Mouse (Mus musculus) MEL (cell line): ENCODE data around the gene Riok2. TPM values are rescaled to one million over a fixed set of nuclear protein-coding genes. Genes with fewer than 3 reads are reported as not detected.

Experiments
- DNase-seq: peaks from one replicate; pipeline ENCODE4 v3.0.0; 2011; ENCODE audit warnings: low read depth, low spot score
- H3K27ac ChIP-seq: 2 replicates; pipeline ENCODE4 v1.5.1; 2012; ENCODE audit warnings: low read depth, mild to moderate bottlenecking, control low read depth, low read length, moderate library complexity; ENCODE audit not compliant: control insufficient read depth
- H3K27me3 ChIP-seq, 2 experiments: fragments of 150-350 bp in 1 of 2; sonication (generic) in 1 of 2; 2 replicates each; pipeline ENCODE4 v1.6.1; 2012; ENCODE audit warnings: low read length in 2 of 2, mild to moderate bottlenecking in 2 of 2, improper control_type of control experiment in 1 of 2, moderate library complexity in 1 of 2; ENCODE audit not compliant: insufficient read depth in 2 of 2, control insufficient read depth in 1 of 2
- H3K36me3 ChIP-seq, 2 experiments: 2 replicates each; pipeline ENCODE4 v1.6.1; 2012 to 2014; ENCODE audit warnings: low read length in 2 of 2, improper control_type of control experiment in 1 of 2, inconsistent platforms in 1 of 2, mild to moderate bottlenecking in 1 of 2; ENCODE audit not compliant: insufficient read depth in 2 of 2, control insufficient read depth in 1 of 2
- H3K4me1 ChIP-seq, 2 experiments: fragments of 150-350 bp in 1 of 2; sonication (generic) in 1 of 2; 2 replicates each; pipeline ENCODE4 v1.6.1; 2012; ENCODE audit warnings: low read length in 2 of 2, improper control_type of control experiment in 1 of 2, mild to moderate bottlenecking in 1 of 2; ENCODE audit not compliant: insufficient read depth in 2 of 2, control insufficient read depth in 1 of 2
- H3K4me3 ChIP-seq, 2 experiments: fragments of 150-350 bp in 1 of 2; sonication (generic) in 1 of 2; 2 replicates each; pipeline ENCODE4 v1.5.1; 2012; ENCODE audit warnings: low read depth in 2 of 2, low read length in 2 of 2, mild to moderate bottlenecking in 2 of 2, moderate library complexity in 2 of 2, control low read depth in 1 of 2, improper control_type of control experiment in 1 of 2; ENCODE audit not compliant: control insufficient read depth in 1 of 2, insufficient read depth in 1 of 2
- H3K79me2 ChIP-seq: 2 replicates; pipeline ENCODE4 v1.6.1; 2012; ENCODE audit warnings: mild to moderate bottlenecking, low read length, moderate library complexity; ENCODE audit not compliant: control insufficient read depth, poor library complexity, insufficient read depth
- H3K9ac ChIP-seq: 2 replicates; pipeline ENCODE4 v1.6.1; 2012; ENCODE audit warnings: low read depth, mild to moderate bottlenecking, control low read depth, low read length, moderate library complexity; ENCODE audit not compliant: control insufficient read depth, poor library complexity, severe bottlenecking
- H3K9me3 ChIP-seq: fragments of 150-350 bp; sonication (generic); replicated peaks from 2 replicates; pipeline ENCODE4 v1.6.1; 2012; ENCODE audit warnings: mild to moderate bottlenecking, low read length, improper control_type of control experiment, moderate library complexity; ENCODE audit not compliant: insufficient read depth
- BHLHE40 ChIP-seq: IDR thresholded peaks from 2 replicates; pipeline ENCODE4 v1.6.1; 2012; ENCODE audit warnings: low read depth, mild to moderate bottlenecking, inconsistent platforms, low read length, improper control_type of control experiment, borderline replicate concordance
- CHD2 ChIP-seq: IDR thresholded peaks from 2 replicates; pipeline ENCODE4 v1.6.1; 2011; ENCODE audit warnings: low read length, improper control_type of control experiment
- CTCF ChIP-seq, 3 experiments: IDR thresholded peaks in 2 of 3; conservative IDR thresholded peaks in 1 of 3; 2 replicates each; pipeline ENCODE4 v1.5.1; 2011 to 2012; ENCODE audit warnings: low read length in 3 of 3, low read depth in 2 of 3, mild to moderate bottlenecking in 2 of 3, improper control_type of control experiment in 1 of 3, inconsistent platforms in 1 of 3, mixed read lengths in 1 of 3, moderate library complexity in 1 of 3; ENCODE audit not compliant: control insufficient read depth in 1 of 3, insufficient read depth in 1 of 3, poor library complexity in 1 of 3, severe bottlenecking in 1 of 3
- E2F4 ChIP-seq: IDR thresholded peaks from 2 replicates; pipeline ENCODE4 v1.6.1; 2011; ENCODE audit warnings: low read depth, low read length, improper control_type of control experiment, borderline replicate concordance
- ELF1 ChIP-seq: IDR thresholded peaks from 2 replicates; pipeline ENCODE4 v1.6.1; 2014; ENCODE audit warnings: low read depth, mild to moderate bottlenecking, inconsistent platforms, low read length, improper control_type of control experiment, moderate library complexity
- EP300 ChIP-seq, 2 experiments: IDR thresholded peaks; 2 replicates each; pipeline ENCODE4 v1.6.1; 2011; ENCODE audit warnings: improper control_type of control experiment in 2 of 2, low read length in 2 of 2, low read depth in 1 of 2, mild to moderate bottlenecking in 1 of 2
- ETS1 ChIP-seq: IDR thresholded peaks from 2 replicates; pipeline ENCODE4 v1.6.1; 2012; ENCODE audit warnings: low read depth, mild to moderate bottlenecking, inconsistent platforms, low read length, improper control_type of control experiment, moderate library complexity
- GABPA ChIP-seq: IDR thresholded peaks from 2 replicates; pipeline ENCODE4 v1.6.1; 2012; ENCODE audit warnings: low read depth, mild to moderate bottlenecking, inconsistent platforms, low read length, improper control_type of control experiment, moderate library complexity
- GATA1 ChIP-seq: IDR thresholded peaks from 2 replicates; pipeline ENCODE4 v1.6.1; 2011; ENCODE audit warnings: low read depth, low read length, improper control_type of control experiment
- HCFC1 ChIP-seq: IDR thresholded peaks from 2 replicates; pipeline ENCODE4 v1.6.1; 2012; ENCODE audit warnings: low read depth, mild to moderate bottlenecking, inconsistent platforms, low read length, improper control_type of control experiment, moderate library complexity
- JUND ChIP-seq: IDR thresholded peaks from 2 replicates; pipeline ENCODE4 v1.6.1; 2011; ENCODE audit warnings: low read depth, mild to moderate bottlenecking, improper control_type of control experiment, low read length
- KAT2A ChIP-seq: conservative IDR thresholded peaks from 2 replicates; pipeline ENCODE4 v1.6.1; 2012; ENCODE audit warnings: low read depth, low read length, improper control_type of control experiment, inconsistent platforms
- MAFK ChIP-seq: IDR thresholded peaks from 2 replicates; pipeline ENCODE4 v1.6.1; 2011; ENCODE audit warnings: low read depth, mild to moderate bottlenecking, low read length, improper control_type of control experiment, borderline replicate concordance
- MAX ChIP-seq: IDR thresholded peaks from 2 replicates; pipeline ENCODE4 v1.6.1; 2011; ENCODE audit warnings: low read length, improper control_type of control experiment
- MAZ ChIP-seq: IDR thresholded peaks from 2 replicates; pipeline ENCODE4 v1.6.1; 2012; ENCODE audit warnings: low read depth, mild to moderate bottlenecking, inconsistent platforms, low read length, improper control_type of control experiment
- MEF2A ChIP-seq: IDR thresholded peaks from 2 replicates; pipeline ENCODE4 v1.6.1; 2014; ENCODE audit warnings: low read depth, mild to moderate bottlenecking, inconsistent platforms, low read length, improper control_type of control experiment; ENCODE audit not compliant: poor library complexity, insufficient replicate concordance, severe bottlenecking; ENCODE audit errors: extremely low read depth
- MXI1 ChIP-seq: IDR thresholded peaks from 2 replicates; pipeline ENCODE4 v1.6.1; 2011; ENCODE audit warnings: mild to moderate bottlenecking, low read depth, low read length, improper control_type of control experiment
- MYB ChIP-seq: IDR thresholded peaks from 2 replicates; pipeline ENCODE4 v1.6.1; 2011; ENCODE audit warnings: mild to moderate bottlenecking, low read depth, low read length, improper control_type of control experiment
- MYC ChIP-seq: IDR thresholded peaks from 2 replicates; pipeline ENCODE4 v1.6.1; 2011; ENCODE audit warnings: low read depth, mild to moderate bottlenecking, low read length, improper control_type of control experiment, moderate library complexity
- NELFE ChIP-seq: IDR thresholded peaks from 2 replicates; pipeline ENCODE4 v1.6.1; 2011; ENCODE audit warnings: low read depth, low read length, improper control_type of control experiment
- NRF1 ChIP-seq: IDR thresholded peaks from 2 replicates; pipeline ENCODE4 v1.6.1; 2014; ENCODE audit warnings: low read depth, mild to moderate bottlenecking, inconsistent platforms, low read length, improper control_type of control experiment, moderate library complexity; ENCODE audit not compliant: poor library complexity, insufficient read depth, severe bottlenecking
- POLR2A ChIP-seq, 2 experiments: IDR thresholded peaks; 2 replicates each; pipeline ENCODE4 v1.6.1; 2011 to 2012; ENCODE audit warnings: low read length in 2 of 2, mild to moderate bottlenecking in 2 of 2, control low read depth in 1 of 2, improper control_type of control experiment in 1 of 2, low read depth in 1 of 2, moderate library complexity in 1 of 2; ENCODE audit not compliant: control insufficient read depth in 1 of 2, insufficient read depth in 1 of 2, poor library complexity in 1 of 2
- POLR2AphosphoS2 ChIP-seq: IDR thresholded peaks from 2 replicates; pipeline ENCODE4 v1.6.1; 2011; ENCODE audit warnings: low read length, improper control_type of control experiment
- POLR2AphosphoS5 ChIP-seq: IDR thresholded peaks from 2 replicates; pipeline ENCODE4 v1.6.1; 2012; ENCODE audit warnings: low read depth, borderline replicate concordance, mild to moderate bottlenecking, inconsistent platforms, low read length, moderate library complexity, mixed read lengths
- RAD21 ChIP-seq: IDR thresholded peaks from 2 replicates; pipeline ENCODE4 v1.6.1; 2011; ENCODE audit warnings: mild to moderate bottlenecking, low read depth, low read length, improper control_type of control experiment
- SMC3 ChIP-seq: IDR thresholded peaks from 2 replicates; pipeline ENCODE4 v1.6.1; 2011; ENCODE audit warnings: low read depth, low read length, improper control_type of control experiment
- TAL1 ChIP-seq: IDR thresholded peaks from 2 replicates; pipeline ENCODE4 v1.6.1; 2012; ENCODE audit warnings: mild to moderate bottlenecking, inconsistent platforms, low read length, moderate library complexity, mixed read lengths
- TBP ChIP-seq: IDR thresholded peaks from 2 replicates; pipeline ENCODE4 v1.8.0; 2011; ENCODE audit warnings: low read depth, low read length, improper control_type of control experiment
- TCF12 ChIP-seq: IDR thresholded peaks from 2 replicates; pipeline ENCODE4 v1.6.1; 2014; ENCODE audit warnings: low read depth, mild to moderate bottlenecking, inconsistent platforms, low read length, improper control_type of control experiment, moderate library complexity
- UBTF ChIP-seq: IDR thresholded peaks from 2 replicates; pipeline ENCODE4 v1.6.1; 2012; ENCODE audit warnings: low read depth, mild to moderate bottlenecking, inconsistent platforms, low read length, improper control_type of control experiment, moderate library complexity, borderline replicate concordance; ENCODE audit not compliant: insufficient read depth
- USF1 ChIP-seq: IDR thresholded peaks from 2 replicates; pipeline ENCODE4 v1.6.1; 2014; ENCODE audit warnings: low read depth, mild to moderate bottlenecking, inconsistent platforms, low read length, improper control_type of control experiment, moderate library complexity
- USF2 ChIP-seq, 2 experiments: IDR thresholded peaks; 2 replicates each; pipeline ENCODE4 v1.6.1; 2011 to 2012; ENCODE audit warnings: improper control_type of control experiment in 2 of 2, low read length in 2 of 2, borderline replicate concordance in 1 of 2, inconsistent platforms in 1 of 2, low read depth in 1 of 2, mild to moderate bottlenecking in 1 of 2; ENCODE audit not compliant: insufficient read depth in 1 of 2
- ZKSCAN1 ChIP-seq: IDR thresholded peaks from 2 replicates; pipeline ENCODE4 v1.6.1; 2012; ENCODE audit warnings: low read depth, mild to moderate bottlenecking, inconsistent platforms, low read length, improper control_type of control experiment, moderate library complexity
- ZMIZ1 ChIP-seq: IDR thresholded peaks from 2 replicates; pipeline ENCODE4 v1.6.1; 2012; ENCODE audit warnings: low read depth, mild to moderate bottlenecking, inconsistent platforms, low read length, improper control_type of control experiment, moderate library complexity
- polyA plus RNA-seq, 2 experiments: library from polyadenylated mRNA; stranded (reverse) in 1 of 2; unstranded in 1 of 2; fragments of >175 nt in 1 of 2; fragments of >200 nt in 1 of 2; gene quantifications; 2 replicates each; pipeline versions ENCODE4 v1.2.1 to v1.2.4; 2012; ENCODE audit warnings: low replicate concordance in 2 of 2, low read depth in 1 of 2; ENCODE audit not compliant: insufficient read length in 2 of 2, insufficient read depth in 1 of 2, missing spikeins in 1 of 2
- total RNA-seq: library from RNA; depleted of rRNA; stranded (reverse); fragments of 300-350 nt; gene quantifications from 2 replicates; pipeline ENCODE4 v1.2.3, GENCODE M21; 2012; rRNA removed

Riok2 gene
- total RNA-seq: 45.3 and 47.3 TPM in 2 replicates
- 10 to 100 TPM in 1 of 2 experiments, not detected in 1; 43.3 TPM for polyA plus RNA-seq

- no peaks in the 10 kb centered on the region for H3K27me3 ChIP-seq
- H3K4me3 ChIP-seq: peak within 1 kb of the TSS; percentile 67 to 92
- H3K4me1 ChIP-seq: peaks cover 0 to 4% of the 10 kb centered on the region in 2 experiments; a peak in 1 of 4 replicates
- DNase-seq: peak; percentile 99
- H3K9ac ChIP-seq: peak within 1 kb of the TSS; percentile 91
- peaks cover 29% of the 10 kb centered on the region for H3K79me2 ChIP-seq
- H3K9me3 ChIP-seq: no peaks in the 10 kb centered on the region
- peak within 1 kb of the TSS; percentile 79 for H3K27ac ChIP-seq
- peaks cover 3 to 18% of the 10 kb centered on the region in 2 experiments for H3K36me3 ChIP-seq
- TF ChIP-seq USF1 (peak; percentile 81), POLR2AphosphoS5 (no peak), MYC (peak; percentile 100), GATA1 (peak; percentile 49), ZMIZ1 (peak; percentile 61; the same call in 1 of the 2 replicates), KAT2A (no peak; the same call in 1 of the 2 replicates), CHD2 (peak; percentile 87), POLR2AphosphoS2 (0 out of 2 replicates have a peak, but pooled peaks have one; percentile 60), MYB (no peak), HCFC1 (peak; percentile 85), USF2 (IDR thresholded peaks at IDR 0.05; ENCODE audit: borderline replicate concordance in 1 of 2, insufficient read depth in 1 of 2, low read depth in 1 of 2, low read length in 2 of 2) (no peak), GABPA (no peak), ETS1 (peak; percentile 49; the same call in 1 of the 2 replicates), MAFK (no peak), MEF2A (no peak), MAZ (no peak), CTCF (IDR thresholded peaks at IDR 0.05 in 2 of 3, conservative IDR thresholded peaks at IDR 0.05 in 1 of 3; ENCODE audit: control insufficient read depth in 1 of 3, insufficient read depth in 1 of 3, low read depth in 2 of 3, low read length in 3 of 3, poor library complexity in 1 of 3, severe bottlenecking in 1 of 3) (no peak), BHLHE40 (no peak; the same call in 1 of the 2 replicates), POLR2A (IDR thresholded peaks at IDR 0.05; ENCODE audit: control insufficient read depth in 1 of 2, insufficient read depth in 1 of 2, low read depth in 1 of 2, low read length in 2 of 2, poor library complexity in 1 of 2) (peak; percentile 72 to 80), JUND (no peak), NELFE (peak; percentile 80), TAL1 (no peak), TCF12 (peak; percentile 66), TBP (peak; percentile 63), E2F4 (no peak), ZKSCAN1 (no peak), RAD21 (no peak), MXI1 (peak; percentile 97), NRF1 (peak; percentile 83), EP300 (IDR thresholded peaks at IDR 0.05; ENCODE audit: low read depth in 1 of 2, low read length in 2 of 2) (no peak), SMC3 (no peak), UBTF (no peak), ELF1 (peak; percentile 97), MAX (peak; percentile 99)
Observed at GRCm38 (mm10) chr17:17373918-17374910, at the start of gene Riok2. Gene Riok2, plus strand, starts transcription at chr17:17374309.
